Mouse (Mus musculus) fat pad, adult 2 months (tissue): ENCODE data around the gene Kdm5b.

Source experiments
- DNase-seq: peaks from one replicate; pipeline ENCODE4 v3.0.0-alpha.2; 2011; ENCODE audit warnings: low read depth, low spot score; ENCODE audit errors: extremely low read depth

Kdm5b gene

DNA sequence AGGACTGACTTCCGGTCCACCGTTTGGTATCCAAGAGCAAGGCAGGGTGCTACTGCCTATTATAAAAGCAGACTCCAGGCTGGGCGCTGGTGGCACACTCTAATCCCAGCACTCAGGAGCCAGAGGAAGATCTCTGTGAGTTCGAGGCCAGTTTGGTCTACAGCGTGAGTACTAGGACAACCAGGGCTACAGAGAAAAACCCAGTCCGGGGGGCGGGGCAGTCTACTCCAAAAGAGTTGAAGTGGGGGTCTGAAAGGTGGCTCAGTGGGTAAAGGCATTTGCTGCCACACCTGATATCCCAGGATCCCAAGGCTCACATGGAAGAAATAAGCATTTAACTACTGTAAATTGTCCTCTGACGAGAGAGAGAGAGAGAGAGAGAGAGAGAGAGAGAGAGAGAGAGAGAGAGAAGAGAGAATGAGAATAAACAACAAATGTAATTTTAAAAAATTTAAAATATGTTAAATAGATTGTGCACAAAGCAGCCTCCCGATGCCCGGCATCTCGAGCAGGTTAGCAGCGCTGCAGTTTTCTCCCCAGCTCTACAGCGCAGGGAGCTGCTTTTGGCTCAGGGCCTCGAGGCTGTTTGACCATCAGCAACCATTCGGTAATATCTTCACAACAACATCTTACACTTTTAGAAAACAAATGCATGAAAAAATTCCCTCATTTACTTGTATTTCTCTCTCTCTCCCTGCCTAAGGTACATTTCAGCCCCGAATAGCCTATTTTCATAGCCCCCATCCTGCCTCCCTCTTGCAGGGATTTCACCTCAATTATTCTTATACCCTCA is 85.6 kb downstream of the Kdm5b start:
- no peak for DNase-seq

DNA sequence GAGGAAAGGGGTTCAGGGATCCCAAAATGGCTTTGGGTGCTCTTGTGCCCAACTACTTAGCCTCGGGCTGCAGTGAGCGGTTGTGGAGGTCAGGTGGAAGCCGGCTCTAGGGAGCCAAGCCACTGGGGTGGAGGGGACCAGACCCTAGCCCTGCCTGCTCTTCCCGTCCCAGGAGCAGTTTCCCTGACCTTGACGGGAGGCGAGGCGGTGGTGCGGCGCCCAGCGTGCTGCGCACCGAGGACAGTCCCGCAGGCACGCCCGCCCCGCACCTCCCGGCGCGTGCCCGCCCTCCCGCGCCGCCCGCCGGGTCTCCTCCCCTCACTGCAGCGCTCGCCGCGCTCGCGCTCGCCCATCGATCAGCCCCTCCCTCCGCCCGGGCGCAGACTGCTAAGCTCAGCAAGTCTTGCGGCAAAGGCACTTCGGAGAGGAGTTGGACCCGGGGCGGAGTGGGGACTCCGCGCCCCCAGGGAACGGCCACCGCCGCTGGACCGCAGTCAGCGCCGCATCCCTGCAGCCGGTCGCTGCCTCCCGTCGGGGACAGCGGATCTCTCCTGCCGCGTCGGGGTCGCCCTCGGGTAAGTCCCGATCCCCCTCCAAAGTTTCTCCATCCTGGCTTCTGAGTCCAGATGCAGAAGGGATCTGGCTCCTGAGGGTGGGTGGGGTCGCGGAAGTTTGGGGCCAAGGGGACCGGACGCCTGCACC is 86.4 kb downstream of the Kdm5b start, which contains the start of gene Syt2:
Gene Syt2, plus strand, starts transcription at position 417 of the 702 bp plus-strand sequence.
- DNase-seq, result no peak

DNA sequence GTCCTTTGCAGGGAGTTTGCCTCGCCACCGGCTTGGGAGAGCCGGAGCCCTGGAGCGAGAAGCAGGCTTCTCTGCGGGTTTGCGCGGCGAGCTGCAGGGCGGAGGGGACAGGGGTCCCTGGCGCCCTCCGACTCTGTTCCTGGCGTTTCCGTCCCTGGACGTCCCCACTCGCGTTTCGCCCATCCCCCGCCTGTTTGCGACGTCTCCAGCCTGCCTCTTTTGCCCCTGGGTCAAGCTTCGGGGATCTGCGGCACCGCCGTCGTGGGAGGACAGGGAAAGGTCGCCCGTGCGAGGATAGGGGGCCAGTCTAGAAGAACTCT is 87.0 kb downstream of the Kdm5b start:
- DNase-seq, result no peak

DNA sequence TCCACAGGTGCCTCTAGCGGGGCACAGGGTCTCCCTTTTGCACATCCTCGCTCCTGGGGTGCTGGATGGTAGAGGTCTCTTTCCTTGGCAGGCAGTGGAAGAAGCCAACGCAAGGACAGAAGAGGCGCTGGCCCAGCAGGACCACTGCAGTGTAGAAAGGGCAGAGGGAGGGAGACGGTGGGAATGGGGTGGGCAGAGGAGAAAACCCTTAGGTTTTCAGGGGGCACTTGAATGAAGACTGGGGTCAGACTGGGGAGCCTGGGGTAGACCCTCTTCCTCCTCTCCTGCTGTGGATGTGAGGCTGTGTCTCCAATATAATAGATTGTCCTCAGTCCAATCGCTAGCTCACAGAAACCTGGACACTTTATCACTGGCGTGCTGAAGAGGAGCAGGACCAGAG is 87.6 kb downstream of the Kdm5b start:
- no peak for DNase-seq

DNA sequence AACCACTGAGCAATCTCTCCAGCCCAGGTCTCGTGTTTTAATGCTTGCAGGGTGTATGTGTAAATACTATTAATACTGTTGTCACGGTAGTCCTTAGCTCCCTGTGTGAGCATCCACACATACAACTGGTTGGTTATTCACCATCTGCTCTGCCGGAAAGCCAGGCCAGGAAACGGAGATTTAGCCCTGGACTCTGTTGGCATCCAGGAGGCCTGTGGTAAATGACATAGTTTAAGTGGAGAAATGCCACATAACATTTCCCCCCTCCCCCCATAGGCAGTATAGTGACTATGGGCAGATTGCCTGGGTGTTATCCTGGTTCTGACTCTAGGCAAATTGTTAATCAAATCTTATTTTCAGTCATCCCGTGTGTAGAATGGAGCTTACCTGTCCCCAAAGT is 90.8 kb downstream of the Kdm5b start:
- no peak for DNase-seq

DNA sequence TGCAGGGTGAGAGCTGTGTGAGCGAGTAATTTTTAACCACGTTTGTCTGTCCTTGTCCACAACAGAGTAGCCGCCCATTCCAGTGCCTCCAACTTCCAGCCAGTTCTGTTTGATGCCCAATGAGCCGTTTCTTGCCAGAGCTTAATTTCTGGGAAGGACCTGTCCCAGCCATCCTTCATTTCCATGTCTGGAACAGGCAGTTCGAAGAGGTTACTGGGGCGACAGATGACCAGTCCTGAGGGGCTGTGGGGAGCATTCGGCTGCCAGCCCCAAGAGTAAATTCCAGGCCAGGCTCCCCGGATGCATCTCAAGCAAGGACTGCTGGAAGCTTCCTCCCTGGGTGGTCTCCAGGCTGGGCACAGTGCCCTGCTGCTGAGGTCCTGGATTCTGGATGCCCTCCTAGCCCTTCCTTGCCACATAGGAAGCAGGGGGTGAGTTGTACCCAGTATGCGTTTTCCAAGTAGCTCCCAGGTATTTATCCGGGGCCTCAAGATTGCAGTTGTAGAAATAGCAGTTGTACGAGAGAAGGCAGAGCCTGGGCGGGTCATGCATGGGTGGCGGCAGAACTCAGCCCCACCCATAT is 91.4 kb downstream of the Kdm5b start:
- no peak for DNase-seq

DNA sequence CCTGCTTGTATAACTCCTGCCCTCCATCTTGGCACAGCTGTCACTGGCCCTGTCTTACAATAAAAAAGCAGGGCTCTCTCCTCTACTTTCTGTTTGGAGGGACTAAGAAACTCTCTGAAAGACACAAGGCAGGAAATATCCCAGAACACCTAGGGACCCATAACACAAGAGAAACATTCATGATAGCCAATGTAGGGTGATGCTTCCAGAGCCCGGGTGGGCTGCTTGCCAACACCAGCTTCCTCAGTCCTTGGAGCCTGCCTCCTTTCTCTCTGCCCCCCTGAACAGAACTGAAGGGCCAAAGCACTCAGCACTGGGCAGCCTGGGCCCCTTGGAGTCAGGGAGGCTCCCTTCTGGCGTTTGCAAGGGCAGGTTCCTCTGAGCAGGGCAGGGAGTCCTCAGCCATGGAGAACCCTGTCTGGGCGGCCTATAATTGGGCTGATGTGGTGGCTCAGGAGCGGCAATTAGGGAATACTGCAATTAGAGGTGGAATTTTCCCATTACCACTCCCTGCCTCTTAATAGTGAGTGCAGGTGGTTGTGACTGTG is 92.0 kb downstream of the Kdm5b start:
- no peak for DNase-seq

DNA sequence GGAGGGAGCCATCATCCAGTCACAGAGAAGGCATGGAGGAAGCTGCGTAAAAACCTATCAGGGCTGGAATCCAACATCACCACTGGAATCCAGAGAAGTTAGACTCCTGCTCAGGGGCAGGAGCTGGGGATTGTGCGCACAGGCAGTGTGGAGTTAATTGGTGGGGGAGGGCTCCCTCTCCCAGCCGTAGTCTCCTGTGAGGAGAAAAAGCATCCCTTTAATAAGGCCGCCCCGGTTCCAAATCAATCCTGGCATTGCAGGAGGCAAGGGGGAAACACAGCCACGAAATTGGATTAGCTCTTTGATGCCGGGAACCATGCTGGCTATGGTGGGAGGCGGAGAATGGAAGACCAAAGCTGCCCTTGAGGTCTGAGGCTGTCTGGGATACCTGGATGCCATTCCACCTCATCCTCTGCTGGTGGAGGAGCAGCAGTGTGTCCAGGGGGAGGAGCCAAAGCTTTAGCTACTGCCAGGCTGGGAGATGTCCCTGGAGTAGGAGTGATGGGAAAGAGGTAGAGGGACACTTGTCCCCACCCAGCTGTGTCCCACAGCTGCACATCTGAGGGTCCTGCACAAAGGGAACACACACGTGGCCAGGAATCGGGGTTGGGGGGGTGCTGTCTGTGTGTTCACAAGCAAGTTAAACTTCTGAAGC is 93.8 kb downstream of the Kdm5b start:
- DNase-seq, result no peak

DNA sequence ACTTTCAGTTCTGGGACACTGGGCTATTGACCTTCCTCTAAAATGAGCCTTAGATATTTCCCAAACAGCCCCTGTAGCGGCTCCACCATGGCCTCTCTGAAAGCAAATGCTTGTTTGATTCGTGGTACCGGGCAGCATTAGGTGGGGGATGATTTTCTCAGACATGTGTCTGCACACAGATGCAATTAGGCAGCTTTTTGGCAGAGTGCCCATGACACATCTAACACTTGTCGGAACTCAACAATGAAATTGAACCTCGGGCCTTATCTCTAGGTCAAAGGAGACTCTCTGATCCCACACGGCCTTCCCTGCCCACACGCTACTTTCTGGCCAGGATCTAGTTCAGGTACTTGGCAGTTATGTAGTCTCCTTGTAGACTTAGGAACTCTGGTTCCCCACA is 98.9 kb downstream of the Kdm5b start:
- DNase-seq, result no peak

DNA sequence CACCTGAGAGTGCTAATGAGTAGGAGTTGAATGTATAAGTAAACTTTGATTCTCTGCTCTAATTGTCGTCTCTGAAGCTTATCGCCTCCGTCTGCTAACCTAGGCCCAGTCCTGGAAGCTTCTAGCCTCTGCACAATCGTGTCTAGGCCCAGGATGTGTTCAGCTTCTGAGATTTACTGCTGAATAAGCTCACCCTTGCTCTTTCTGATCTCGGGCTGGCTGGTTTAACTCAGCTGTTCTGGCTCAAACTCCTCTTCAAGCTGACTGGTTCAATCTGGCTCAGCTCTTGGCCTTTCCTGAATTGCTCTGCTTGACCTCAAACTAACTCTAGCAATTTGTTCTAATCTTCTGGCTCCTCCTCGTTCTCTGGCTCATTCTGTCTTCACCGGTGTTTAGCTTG is 100.2 kb downstream of the Kdm5b start:
- DNase-seq, result no peak

DNA sequence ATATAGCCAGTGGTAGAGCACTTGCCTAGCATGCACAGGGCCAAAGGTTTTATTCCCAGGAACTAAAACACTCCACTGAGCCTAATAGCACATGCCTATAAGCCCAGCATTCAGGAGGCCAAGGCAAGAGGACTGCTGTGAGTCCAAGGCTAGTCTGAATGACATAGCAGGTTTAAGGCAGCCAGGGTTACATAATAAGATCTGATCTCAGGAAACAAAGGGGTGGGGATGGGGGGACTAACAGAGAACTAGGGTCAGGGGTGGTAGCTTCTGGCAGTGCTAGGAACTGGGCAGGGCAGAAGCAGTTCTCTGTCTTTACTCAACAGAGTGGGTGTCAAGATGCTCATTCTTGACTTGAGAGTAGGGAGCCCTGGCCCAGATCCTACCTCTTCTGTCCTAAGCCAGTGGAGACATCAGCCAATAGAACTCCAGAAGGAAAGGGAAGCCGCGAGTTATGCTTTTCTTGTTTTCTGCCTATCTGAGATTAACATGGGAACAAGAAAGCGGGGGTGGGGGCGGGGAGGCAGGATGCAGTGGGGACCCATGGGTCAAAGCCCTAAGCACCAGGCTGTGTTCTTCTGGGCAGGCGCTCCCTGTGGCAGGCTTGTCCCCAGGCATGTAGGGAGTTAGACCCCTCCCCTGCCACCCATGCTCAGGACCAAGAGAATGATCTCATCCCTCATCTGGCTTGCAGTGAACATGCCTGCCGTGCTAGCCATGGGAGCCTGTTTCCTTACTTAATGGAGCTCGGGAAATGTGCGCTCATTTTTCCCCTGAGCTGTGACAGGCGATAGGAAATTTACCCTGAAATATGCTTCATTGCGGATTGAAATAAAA is 111.5 kb downstream of the Kdm5b start:
- no peak for DNase-seq

DNA sequence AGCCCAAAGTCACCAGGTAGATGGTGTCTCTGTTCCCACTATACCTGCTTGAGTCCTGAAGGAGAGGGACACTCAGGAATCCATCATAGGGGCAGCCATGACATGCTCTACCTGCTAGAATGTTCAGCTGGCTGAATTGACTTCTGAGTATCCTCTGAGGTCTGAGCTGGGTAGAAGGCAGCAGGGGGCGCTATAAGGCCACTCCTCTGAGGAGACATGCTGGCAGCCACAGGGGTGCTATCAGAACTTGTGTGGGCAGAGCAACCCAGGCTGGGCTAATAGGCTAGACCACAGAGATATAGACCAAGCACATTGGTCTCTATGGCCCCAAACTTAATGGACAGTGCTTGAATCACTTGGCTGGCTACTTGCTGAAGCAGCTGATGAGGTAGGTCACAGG is 114.3 kb downstream of the Kdm5b start:
- no peak for DNase-seq

DNA sequence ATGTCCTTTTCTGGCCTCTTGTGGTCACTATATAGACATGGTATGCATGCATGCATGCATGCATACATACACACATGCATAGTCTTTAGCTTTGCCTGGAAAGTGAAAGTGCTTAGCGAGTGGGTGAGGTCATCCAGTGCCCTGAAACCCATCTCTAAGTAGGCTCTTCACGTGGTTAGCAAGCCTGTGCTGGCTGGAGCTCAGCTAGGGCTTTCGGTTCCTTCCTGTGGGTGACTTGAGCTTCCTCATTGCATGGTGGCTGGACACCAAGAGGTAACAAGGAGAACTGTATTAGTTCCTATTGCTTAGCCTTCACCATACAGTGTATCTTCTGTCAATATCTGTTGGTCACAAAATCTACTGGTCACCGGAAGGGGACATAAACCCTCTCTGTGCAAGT is 119.5 kb downstream of the Kdm5b start:
- DNase-seq, result no peak

DNA sequence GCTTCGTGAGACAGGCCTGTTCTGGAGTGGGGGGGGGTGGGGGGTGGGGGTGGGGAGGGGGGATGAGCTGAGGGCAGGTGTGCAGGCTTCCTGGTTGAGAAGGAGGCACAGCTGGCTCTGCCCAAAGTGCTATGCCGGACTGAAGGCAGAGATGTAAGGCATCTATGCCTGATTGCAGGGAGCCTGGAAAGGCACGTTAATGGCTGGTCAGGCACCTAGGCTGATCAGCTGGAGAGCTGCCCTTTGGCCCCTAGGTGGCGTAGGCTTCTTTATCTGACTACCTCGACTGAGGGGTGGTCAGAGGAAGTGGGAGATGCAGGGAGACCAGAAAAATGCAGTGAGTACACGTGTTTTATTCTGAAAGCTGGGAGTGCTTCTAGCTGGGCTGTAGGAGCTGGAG is 120.6 kb downstream of the Kdm5b start:
- no peak for DNase-seq

DNA sequence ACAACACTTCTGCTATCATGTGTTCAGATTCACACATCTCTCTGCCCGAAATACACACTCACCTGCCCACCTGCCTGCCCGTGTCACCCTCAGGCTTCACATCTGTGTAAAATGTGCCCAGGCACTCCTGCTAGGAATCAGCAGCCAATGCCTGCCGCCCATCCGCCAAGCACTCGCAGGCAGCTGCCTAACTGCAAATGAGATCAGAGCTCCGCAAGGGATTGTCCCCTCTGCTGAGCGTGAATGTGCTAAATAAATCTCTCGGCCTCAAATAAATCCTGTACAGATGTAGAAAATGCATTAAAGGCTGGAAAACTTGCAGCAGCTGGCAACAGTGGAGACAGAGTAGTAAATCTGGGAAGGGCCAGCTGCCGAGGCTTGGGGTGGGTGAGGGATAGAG is 122.5 kb downstream of the Kdm5b start:
- no peak for DNase-seq
